Mouse (Mus musculus) thymus, postnatal 4 days (tissue): ENCODE measurements around the gene Hnrnpk.
"Not testable (repeated sequence)": the region's sequence is repeated elsewhere in the genome, so short reads cannot be mapped to it uniquely, and the experiment has no call there.

ENCODE experiments used
- DNase-seq: peaks from one replicate; pipeline ENCODE4 v3.0.0; 2021

The Hnrnpk gene

GRCm38 (mm10) chr13:58403243-58403642 is at the start of gene Hnrnpk:
Hnrnpk (minus strand) TSS chr13:58403343.
- not testable (repeated sequence) for DNase-seq

- no peak for DNase-seq
These were observed 49.1 kb upstream of the Hnrnpk start for GRCm38 (mm10) chr13:58452246-58452645.

GRCm38 (mm10) chr13:58450459-58451182 is 47.5 kb upstream of the Hnrnpk start:
- DNase-seq: no peak

GRCm38 (mm10) chr13:58446541-58446940 is 43.4 kb upstream of the Hnrnpk start:
- no peak for DNase-seq

GRCm38 (mm10) chr13:58443787-58444186 is 40.6 kb upstream of the Hnrnpk start:
- DNase-seq: no peak

- no peak for DNase-seq
These were observed 40.2 kb upstream of the Hnrnpk start for GRCm38 (mm10) chr13:58443326-58443725.

GRCm38 (mm10) chr13:58439716-58440115 is 36.6 kb upstream of the Hnrnpk start:
- no peak for DNase-seq

- DNase-seq: no peak
These were observed 20.0 kb upstream of the Hnrnpk start for GRCm38 (mm10) chr13:58423061-58423660.

GRCm38 (mm10) chr13:58422242-58422641 is 19.1 kb upstream of the Hnrnpk start:
- DNase-seq: no peak

- no peak for DNase-seq
These were observed 17.9 kb upstream of the Hnrnpk start for GRCm38 (mm10) chr13:58421026-58421425.

GRCm38 (mm10) chr13:58419266-58419665 is 16.1 kb upstream of the Hnrnpk start:
- no peak for DNase-seq

GRCm38 (mm10) chr13:58418656-58419055 is 15.5 kb upstream of the Hnrnpk start:
- no peak for DNase-seq

GRCm38 (mm10) chr13:58415838-58416237 is 12.7 kb upstream of the Hnrnpk start:
- no peak for DNase-seq

GRCm38 (mm10) chr13:58415374-58415773 is 12.2 kb upstream of the Hnrnpk start:
- DNase-seq: no peak

GRCm38 (mm10) chr13:58411073-58411472 is 7.9 kb upstream of the Hnrnpk start:
- DNase-seq: no peak

- DNase-seq: peak; percentile 91
These were observed 416 bp downstream of the Hnrnpk start for GRCm38 (mm10) chr13:58402744-58403110.

- DNase-seq: peak; percentile 98
These were observed 970 bp downstream of the Hnrnpk start, which contains the start of gene Rmi1 for GRCm38 (mm10) chr13:58402003-58402743. Rmi1 (plus strand) TSS chr13:58402248.

- peak; percentile 86 for DNase-seq
These were observed 1.8 kb downstream of the Hnrnpk start for GRCm38 (mm10) chr13:58401135-58402002.

- peak; percentile 14 for DNase-seq
These were observed 2.6 kb downstream of the Hnrnpk start for GRCm38 (mm10) chr13:58400576-58400975.

GRCm38 (mm10) chr13:58397651-58398050 is 5.5 kb downstream of the Hnrnpk start:
- DNase-seq: no peak

- DNase-seq: not testable (repeated sequence)
These were observed 8.8 kb downstream of the Hnrnpk start for GRCm38 (mm10) chr13:58394392-58394791.

GRCm38 (mm10) chr13:58389324-58389951 is 13.7 kb downstream of the Hnrnpk start:
- DNase-seq: no peak
